Mouse (Mus musculus) thymus, postnatal 0 days (tissue): ENCODE data around the gene Gm21974. TPM values are rescaled to one million over a fixed set of nuclear protein-coding genes. Genes with fewer than 3 reads are reported as not detected.

ENCODE experiments used
- polyA plus RNA-seq: library from polyadenylated mRNA; unstranded; fragments of >200 nt; fragmentation: Nextera tagmentation; extraction: Ambion mirVana; gene quantifications from 2 replicates; pipeline ENCODE4 v1.2.1, GENCODE M21; 2015

Gene Gm21974
- polyA plus RNA-seq, 1 experiment from 2014 or later = not detected

Other genes with a start within 250 kb of the Gm21974 start
- gene Bcl7c, start 186.5 kb downstream of the Gm21974 start, polyA plus RNA-seq = 98.1 and 112 TPM in 2 replicates
- gene Ctf1, start 182.7 kb downstream of the Gm21974 start, polyA plus RNA-seq = 13.1 and 13.5 TPM in 2 replicates
- gene Ctf2, start 163.3 kb downstream of the Gm21974 start, polyA plus RNA-seq = 0.06 TPM in 1 of 2 replicates, not detected in the other
- 1.6 and 1.7 TPM in 2 replicates for gene Fbxl19, start 150.9 kb downstream of the Gm21974 start, polyA plus RNA-seq
- 16.1 TPM in 2 replicates for gene Orai3, start 125.6 kb downstream of the Gm21974 start, polyA plus RNA-seq
- 18.2 and 21.1 TPM in 2 replicates for gene Setd1a, start 118.8 kb downstream of the Gm21974 start, polyA plus RNA-seq
- not detected in 2 replicates for gene Gm49388, start 109.8 kb downstream of the Gm21974 start, polyA plus RNA-seq
- 8.7 and 10.4 TPM in 2 replicates for gene Hsd3b7, start 94.8 kb downstream of the Gm21974 start, polyA plus RNA-seq
- gene Stx4a, start 71.2 kb downstream of the Gm21974 start, polyA plus RNA-seq = 48.9 and 50.5 TPM in 2 replicates
- 0.19 and 0.49 TPM in 2 replicates for gene Stx1b, start 70.9 kb downstream of the Gm21974 start, polyA plus RNA-seq
- 12.9 and 13.8 TPM in 2 replicates for gene Zfp646, start 19.2 kb downstream of the Gm21974 start, polyA plus RNA-seq
- gene Zfp668, start 18.6 kb downstream of the Gm21974 start, polyA plus RNA-seq = 22.0 and 26.2 TPM in 2 replicates
- gene Prss53, start 4.5 kb downstream of the Gm21974 start, polyA plus RNA-seq = 0.39 and 0.57 TPM in 2 replicates
- gene Vkorc1, start 163 bp upstream of the Gm21974 start, polyA plus RNA-seq = 47.0 and 54.5 TPM in 2 replicates
- gene Bckdk, start 8.6 kb upstream of the Gm21974 start, polyA plus RNA-seq = 80.5 and 87.0 TPM in 2 replicates
- 40.7 and 43.0 TPM in 2 replicates for gene Kat8, start 17.1 kb upstream of the Gm21974 start, polyA plus RNA-seq
- 2.9 and 3.3 TPM in 2 replicates for gene Prss8, start 34.6 kb upstream of the Gm21974 start, polyA plus RNA-seq
- 7.8 and 11.1 TPM in 2 replicates for gene Prss36, start 51.3 kb upstream of the Gm21974 start, polyA plus RNA-seq
- gene Fus, start 72.0 kb upstream of the Gm21974 start, polyA plus RNA-seq = 178 and 286 TPM in 2 replicates
- gene Pycard, start 98.4 kb upstream of the Gm21974 start, polyA plus RNA-seq = 372 and 387 TPM in 2 replicates
- not detected in 2 replicates for gene Trim72, start 108.5 kb upstream of the Gm21974 start, polyA plus RNA-seq
- gene Itgam, start 167.2 kb upstream of the Gm21974 start, polyA plus RNA-seq = 1.2 and 1.4 TPM in 2 replicates
- gene Gm49368, start 167.2 kb upstream of the Gm21974 start, polyA plus RNA-seq = not detected in 2 replicates
- gene Itgax, start 234.1 kb upstream of the Gm21974 start, polyA plus RNA-seq = 1.5 and 1.6 TPM in 2 replicates